Mouse (Mus musculus): ENCODE results near the gene Zfp687. TPM values are rescaled to one million over a fixed set of nuclear protein-coding genes. Genes with fewer than 3 reads are reported as not detected.

Zfp687 gene
- total and polyA plus RNA-seq, 2 experiments, result 2.1 to 8.8 TPM

GRCm38 (mm10) chr3:94973620-94974019 is 41.6 kb downstream of the Zfp687 start:
- Histone ChIP-seq H3K36me3 (ENCODE audit: control insufficient read depth, insufficient read depth, low read length) (no peaks in the 10 kb centered on the region; the same call in 1 of the 2 replicates), H3K79me2 (ENCODE audit: control insufficient read depth, insufficient read depth, low read length) (peaks cover 19% of the 10 kb centered on the region), H3K27me3 (ENCODE audit: control insufficient read depth, insufficient read depth, low read length) (no peaks in the 10 kb centered on the region), H3K4me3 (ENCODE audit: insufficient read depth, low read depth, low read length) (no peak overlapping the region), H3K9ac (ENCODE audit: low read depth, low read length) (no peak overlapping the region), H3K27ac (replicated peaks; ENCODE audit: insufficient read depth, low read depth, low read length) (no peak overlapping the region), H3K4me1 (ENCODE audit: control insufficient read depth, insufficient read depth, low read length) (peaks cover 7% of the 10 kb centered on the region)
- DNase-seq (ENCODE audit: extremely low read depth, low read depth, low spot score), result no peak
- WGBS, result 84% methylated on average over 5 of the region's 5 CpGs
- TF ChIP-seq POLR2A (IDR thresholded peaks at IDR 0.05; ENCODE audit: extremely low read depth, insufficient read depth, low read length) (no peak), CTCF (IDR thresholded peaks at IDR 0.05; ENCODE audit: low read depth, low read length) (no peak)

GRCm38 (mm10) chr3:94972552-94972951 is 42.7 kb downstream of the Zfp687 start:
- Histone ChIP-seq H3K36me3 (ENCODE audit: control insufficient read depth, insufficient read depth, low read length) (no peaks in the 10 kb centered on the region; the same call in 1 of the 2 replicates), H3K9ac (ENCODE audit: low read depth, low read length) (no peak overlapping the region), H3K79me2 (ENCODE audit: control insufficient read depth, insufficient read depth, low read length) (peaks cover 16% of the 10 kb centered on the region), H3K27me3 (ENCODE audit: control insufficient read depth, insufficient read depth, low read length) (no peaks in the 10 kb centered on the region), H3K4me1 (ENCODE audit: control insufficient read depth, insufficient read depth, low read length) (peaks cover 7% of the 10 kb centered on the region), H3K4me3 (ENCODE audit: insufficient read depth, low read depth, low read length) (no peak overlapping the region), H3K27ac (replicated peaks; ENCODE audit: insufficient read depth, low read depth, low read length) (no peak overlapping the region)
- TF ChIP-seq CTCF (IDR thresholded peaks at IDR 0.05; ENCODE audit: low read depth, low read length), result no peak
- TF ChIP-seq POLR2A (IDR thresholded peaks at IDR 0.05; ENCODE audit: extremely low read depth, insufficient read depth, low read length), result no peak
- DNase-seq (ENCODE audit: extremely low read depth, low read depth, low spot score), result no peak
- 77% methylated on average over 3 of the region's 3 CpGs for WGBS

- no peak overlapping the region for H3K27ac ChIP-seq (replicated peaks; ENCODE audit: insufficient read depth, low read depth, low read length)
- H3K79me2 ChIP-seq (ENCODE audit: control insufficient read depth, insufficient read depth, low read length), result no peaks in the 10 kb centered on the region
- WGBS, result 89% methylated on average over 1 of the region's 1 CpGs
- H3K9ac ChIP-seq (ENCODE audit: low read depth, low read length), result no peak overlapping the region
- H3K4me1 ChIP-seq (ENCODE audit: control insufficient read depth, insufficient read depth, low read length), result no peaks in the 10 kb centered on the region
- H3K36me3 ChIP-seq (ENCODE audit: control insufficient read depth, insufficient read depth, low read length), result no peaks in the 10 kb centered on the region
- H3K4me3 ChIP-seq (ENCODE audit: insufficient read depth, low read depth, low read length), result no peak overlapping the region
- DNase-seq (ENCODE audit: extremely low read depth, low read depth, low spot score), result no peak
- TF ChIP-seq CTCF (IDR thresholded peaks at IDR 0.05; ENCODE audit: low read depth, low read length) (no peak), POLR2A (IDR thresholded peaks at IDR 0.05; ENCODE audit: extremely low read depth, insufficient read depth, low read length) (no peak)
- no peaks in the 10 kb centered on the region for H3K27me3 ChIP-seq (ENCODE audit: control insufficient read depth, insufficient read depth, low read length)
These were observed 49.4 kb downstream of the Zfp687 start for GRCm38 (mm10) chr3:94965878-94966277.

GRCm38 (mm10) chr3:94964989-94965388 is 50.3 kb downstream of the Zfp687 start:
- H3K9ac ChIP-seq (ENCODE audit: low read depth, low read length), result no peak overlapping the region
- no peak overlapping the region for H3K4me3 ChIP-seq (ENCODE audit: insufficient read depth, low read depth, low read length)
- WGBS, result 97% methylated on average over 1 of the region's 1 CpGs
- DNase-seq (ENCODE audit: extremely low read depth, low read depth, low spot score), result no peak
- no peaks in the 10 kb centered on the region for H3K79me2 ChIP-seq (ENCODE audit: control insufficient read depth, insufficient read depth, low read length)
- TF ChIP-seq CTCF (IDR thresholded peaks at IDR 0.05; ENCODE audit: low read depth, low read length) (no peak), POLR2A (IDR thresholded peaks at IDR 0.05; ENCODE audit: extremely low read depth, insufficient read depth, low read length) (no peak)
- H3K36me3 ChIP-seq (ENCODE audit: control insufficient read depth, insufficient read depth, low read length), result no peaks in the 10 kb centered on the region
- H3K4me1 ChIP-seq (ENCODE audit: control insufficient read depth, insufficient read depth, low read length), result no peaks in the 10 kb centered on the region
- H3K27me3 ChIP-seq (ENCODE audit: control insufficient read depth, insufficient read depth, low read length), result no peaks in the 10 kb centered on the region
- H3K27ac ChIP-seq (replicated peaks; ENCODE audit: insufficient read depth, low read depth, low read length), result no peak overlapping the region

GRCm38 (mm10) chr3:94960322-94960721 is 54.9 kb downstream of the Zfp687 start:
- no peak overlapping the region for H3K27ac ChIP-seq (replicated peaks; ENCODE audit: insufficient read depth, low read depth, low read length)
- peaks cover 19% of the 10 kb centered on the region for H3K36me3 ChIP-seq (ENCODE audit: control insufficient read depth, insufficient read depth, low read length)
- no peak for DNase-seq (ENCODE audit: extremely low read depth, low read depth, low spot score)
- H3K79me2 ChIP-seq (ENCODE audit: control insufficient read depth, insufficient read depth, low read length), result no peaks in the 10 kb centered on the region
- TF ChIP-seq POLR2A (IDR thresholded peaks at IDR 0.05; ENCODE audit: extremely low read depth, insufficient read depth, low read length) (no peak), CTCF (IDR thresholded peaks at IDR 0.05; ENCODE audit: low read depth, low read length) (no peak)
- H3K4me3 ChIP-seq (ENCODE audit: insufficient read depth, low read depth, low read length), result no peak overlapping the region
- no peak overlapping the region for H3K9ac ChIP-seq (ENCODE audit: low read depth, low read length)
- WGBS, result 67% methylated on average over 5 of the region's 5 CpGs
- H3K27me3 ChIP-seq (ENCODE audit: control insufficient read depth, insufficient read depth, low read length), result no peaks in the 10 kb centered on the region
- no peaks in the 10 kb centered on the region for H3K4me1 ChIP-seq (ENCODE audit: control insufficient read depth, insufficient read depth, low read length)

- Histone ChIP-seq H3K27me3 (ENCODE audit: control insufficient read depth, insufficient read depth, low read length) (no peaks in the 10 kb centered on the region), H3K79me2 (ENCODE audit: control insufficient read depth, insufficient read depth, low read length) (no peaks in the 10 kb centered on the region), H3K4me3 (ENCODE audit: insufficient read depth, low read depth, low read length) (no peak overlapping the region), H3K4me1 (ENCODE audit: control insufficient read depth, insufficient read depth, low read length) (no peaks in the 10 kb centered on the region), H3K9ac (ENCODE audit: low read depth, low read length) (no peak overlapping the region), H3K27ac (replicated peaks; ENCODE audit: insufficient read depth, low read depth, low read length) (no peak overlapping the region), H3K36me3 (ENCODE audit: control insufficient read depth, insufficient read depth, low read length) (peaks cover 19% of the 10 kb centered on the region)
- 69% methylated on average over 8 of the region's 8 CpGs for WGBS
- DNase-seq (ENCODE audit: extremely low read depth, low read depth, low spot score), result no peak
- TF ChIP-seq POLR2A (IDR thresholded peaks at IDR 0.05; ENCODE audit: extremely low read depth, insufficient read depth, low read length) (no peak), CTCF (IDR thresholded peaks at IDR 0.05; ENCODE audit: low read depth, low read length) (no peak)
These were observed 55.4 kb downstream of the Zfp687 start for GRCm38 (mm10) chr3:94959871-94960270.
